Mouse (Mus musculus) lung, embryonic 15.5 days (tissue): ENCODE measurements at regions not wholly inside any gene's neighbourhood (a gene's known extent, or its start where the extent isn't known, plus 50 kb on each side); places are given as distances from the start of the nearest gene placed in this dataset.
A peak's percentile ranks its signal among the peaks of the same experiment; 100 is the strongest.

Experiments used
- ATAC-seq: fragments of 200-750 bp; cut with Nextera tagmentation; 2 replicates; pipeline ENCODE4 v1.8.0; 2017; ENCODE audit warnings: moderate number of reproducible peaks, borderline replicate concordance; ENCODE audit not compliant: low FRiP score, low TSS enrichment; ENCODE audit errors: extremely low read depth
- H3K27ac ChIP-seq: fragments of 300-500 bp; sonication (generic); 2 replicates; pipeline ENCODE4 v1.5.1; 2015; ENCODE audit warnings: moderate library complexity, mild to moderate bottlenecking, inconsistent platforms
- H3K27me3 ChIP-seq: fragments of 300-500 bp; sonication (generic); 2 replicates; pipeline ENCODE4 v1.6.1; 2015; ENCODE audit warnings: inconsistent platforms
- H3K36me3 ChIP-seq: fragments of 300-500 bp; sonication (generic); 2 replicates; pipeline ENCODE4 v1.6.1; 2015; ENCODE audit warnings: inconsistent platforms
- H3K4me1 ChIP-seq: fragments of 300-500 bp; sonication (generic); 2 replicates; pipeline ENCODE4 v1.6.1; 2015; ENCODE audit warnings: inconsistent platforms
- H3K4me2 ChIP-seq: fragments of 300-500 bp; sonication (generic); 2 replicates; pipeline ENCODE4 v1.6.1; 2015; ENCODE audit warnings: inconsistent platforms, mild to moderate bottlenecking, moderate library complexity
- H3K4me3 ChIP-seq: fragments of 300-500 bp; sonication (generic); 2 replicates; pipeline ENCODE4 v1.5.1; 2015; ENCODE audit warnings: mild to moderate bottlenecking, inconsistent platforms
- H3K9ac ChIP-seq: fragments of 300-500 bp; sonication (generic); 2 replicates; pipeline ENCODE4 v1.6.1; 2015; ENCODE audit warnings: inconsistent platforms
- H3K9me3 ChIP-seq: fragments of 300-500 bp; sonication (generic); 2 replicates; pipeline ENCODE4 v1.6.1; 2016; ENCODE audit warnings: inconsistent platforms
- WGBS: fragments of 180-500 bp; shearing (Covaris S2); methylation state at CpG from one replicate; pipeline ENCODE4 v1.1.7; 2015; 5-methylcytosine and 5-hydroxymethylcytosine counted together

GRCm38 (mm10) chr2:137966460-137967076 is 289.8 kb upstream of the Btbd3 start:
- no peaks in the 10 kb centered on the region for H3K27me3 ChIP-seq
- 65% methylated on average over 10 of the region's 10 CpGs for WGBS
- H3K4me3 ChIP-seq = no peak overlapping the region
- no peaks in the 10 kb centered on the region for H3K4me1 ChIP-seq
- no peak overlapping the region for H3K27ac ChIP-seq
- no peak for ATAC-seq
- no peaks in the 10 kb centered on the region for H3K36me3 ChIP-seq
- no peak overlapping the region for H3K4me2 ChIP-seq
- H3K9me3 ChIP-seq = no peaks in the 10 kb centered on the region
- no peak overlapping the region for H3K9ac ChIP-seq

GRCm38 (mm10) chr2:137954830-137955229 is 301.5 kb upstream of the Btbd3 start:
- Histone ChIP-seq H3K27me3 (no peaks in the 10 kb centered on the region), H3K4me3 (no peak overlapping the region), H3K9ac (no peak overlapping the region), H3K9me3 (no peaks in the 10 kb centered on the region), H3K36me3 (no peaks in the 10 kb centered on the region), H3K4me1 (no peaks in the 10 kb centered on the region), H3K4me2 (no peak overlapping the region), H3K27ac (no peak overlapping the region)
- 90% methylated on average over 2 of the region's 2 CpGs for WGBS
- no peak for ATAC-seq

GRCm38 (mm10) chr2:137953144-137953543 is 303.2 kb upstream of the Btbd3 start:
- Histone ChIP-seq H3K36me3 (no peaks in the 10 kb centered on the region), H3K4me1 (no peaks in the 10 kb centered on the region), H3K4me3 (no peak overlapping the region), H3K9me3 (no peaks in the 10 kb centered on the region), H3K27ac (no peak overlapping the region), H3K27me3 (no peaks in the 10 kb centered on the region), H3K4me2 (no peak overlapping the region), H3K9ac (no peak overlapping the region)
- ATAC-seq = no peak
- WGBS = 51% methylated on average over 2 of the region's 2 CpGs

GRCm38 (mm10) chr2:137951942-137952341 is 304.4 kb upstream of the Btbd3 start:
- Histone ChIP-seq H3K27ac (no peak overlapping the region), H3K9ac (no peak overlapping the region), H3K4me2 (no peak overlapping the region), H3K36me3 (no peaks in the 10 kb centered on the region), H3K27me3 (no peaks in the 10 kb centered on the region), H3K4me3 (no peak overlapping the region), H3K4me1 (no peaks in the 10 kb centered on the region), H3K9me3 (no peaks in the 10 kb centered on the region)
- 71% methylated on average over 3 of the region's 3 CpGs for WGBS
- no peak for ATAC-seq

GRCm38 (mm10) chr2:137950931-137951330 is 305.4 kb upstream of the Btbd3 start:
- Histone ChIP-seq H3K36me3 (no peaks in the 10 kb centered on the region), H3K9me3 (no peaks in the 10 kb centered on the region), H3K4me3 (no peak overlapping the region), H3K27ac (no peak overlapping the region), H3K27me3 (no peaks in the 10 kb centered on the region), H3K4me1 (no peaks in the 10 kb centered on the region), H3K4me2 (no peak overlapping the region), H3K9ac (no peak overlapping the region)
- no peak for ATAC-seq

GRCm38 (mm10) chr2:137942753-137943152 is 313.6 kb upstream of the Btbd3 start:
- Histone ChIP-seq H3K9me3 (no peaks in the 10 kb centered on the region), H3K4me2 (no peak overlapping the region), H3K4me3 (no peak overlapping the region), H3K27me3 (no peaks in the 10 kb centered on the region), H3K27ac (no peak overlapping the region), H3K4me1 (peaks cover 6% of the 10 kb centered on the region; the same call in 1 of the 2 replicates), H3K36me3 (no peaks in the 10 kb centered on the region), H3K9ac (no peak overlapping the region)
- WGBS = 4% methylated on average over 7 of the region's 7 CpGs
- ATAC-seq = peak; percentile 45; the same call in 1 of the 2 replicates

GRCm38 (mm10) chr2:137939591-137939990 is 316.8 kb upstream of the Btbd3 start:
- no peak overlapping the region for H3K4me3 ChIP-seq
- H3K4me2 ChIP-seq = no peak overlapping the region
- WGBS = 60% methylated on average over 3 of the region's 3 CpGs
- H3K27ac ChIP-seq = no peak overlapping the region; the same call in 1 of the 2 replicates
- peaks cover 15% of the 10 kb centered on the region for H3K4me1 ChIP-seq
- peak; percentile 44 for ATAC-seq
- H3K9me3 ChIP-seq = no peaks in the 10 kb centered on the region
- no peaks in the 10 kb centered on the region for H3K36me3 ChIP-seq
- H3K27me3 ChIP-seq = no peaks in the 10 kb centered on the region
- no peak overlapping the region for H3K9ac ChIP-seq

- Histone ChIP-seq H3K4me3 (no peak overlapping the region), H3K9me3 (no peaks in the 10 kb centered on the region), H3K9ac (no peak overlapping the region), H3K36me3 (no peaks in the 10 kb centered on the region), H3K4me1 (peaks cover 15% of the 10 kb centered on the region), H3K27ac (peak overlapping the region; percentile 53), H3K4me2 (no peak overlapping the region), H3K27me3 (no peaks in the 10 kb centered on the region)
- 42% methylated on average over 7 of the region's 7 CpGs for WGBS
- no peak for ATAC-seq
Observed at GRCm38 (mm10) chr2:137938831-137939480, 317.4 kb upstream of the Btbd3 start.

- 36% methylated on average over 2 of the region's 2 CpGs for WGBS
- H3K36me3 ChIP-seq = no peaks in the 10 kb centered on the region
- no peak overlapping the region for H3K27ac ChIP-seq
- no peak overlapping the region for H3K9ac ChIP-seq
- no peak for ATAC-seq
- H3K9me3 ChIP-seq = no peaks in the 10 kb centered on the region
- no peak overlapping the region for H3K4me2 ChIP-seq
- no peak overlapping the region for H3K4me3 ChIP-seq
- H3K4me1 ChIP-seq = peaks cover 15% of the 10 kb centered on the region
- no peaks in the 10 kb centered on the region for H3K27me3 ChIP-seq
Observed at GRCm38 (mm10) chr2:137936613-137937012, 319.8 kb upstream of the Btbd3 start.

- Histone ChIP-seq H3K9me3 (no peaks in the 10 kb centered on the region), H3K36me3 (no peaks in the 10 kb centered on the region), H3K27ac (no peak overlapping the region), H3K4me2 (no peak overlapping the region), H3K4me1 (peaks cover 9% of the 10 kb centered on the region), H3K4me3 (no peak overlapping the region), H3K27me3 (no peaks in the 10 kb centered on the region), H3K9ac (no peak overlapping the region)
- no peak for ATAC-seq
- 84% methylated on average over 2 of the region's 2 CpGs for WGBS
Observed at GRCm38 (mm10) chr2:137932931-137933330, 323.4 kb upstream of the Btbd3 start.

GRCm38 (mm10) chr2:137932488-137932887 is 323.9 kb upstream of the Btbd3 start:
- WGBS = 67% methylated on average over 4 of the region's 4 CpGs
- Histone ChIP-seq H3K9ac (no peak overlapping the region), H3K27ac (0 out of 2 replicates have a peak overlapping the region, but pooled peaks have one; percentile 29), H3K4me2 (no peak overlapping the region), H3K4me1 (peaks cover 8% of the 10 kb centered on the region), H3K36me3 (no peaks in the 10 kb centered on the region), H3K27me3 (no peaks in the 10 kb centered on the region), H3K9me3 (no peaks in the 10 kb centered on the region), H3K4me3 (no peak overlapping the region)
- ATAC-seq = 0 out of 2 replicates have a peak, but pooled peaks have one; percentile 42

- Histone ChIP-seq H3K4me1 (0 out of 2 replicates have a peak, but pooled peaks cover 3% of the 10 kb centered on the region), H3K9ac (no peak overlapping the region), H3K4me2 (no peak overlapping the region), H3K27me3 (no peaks in the 10 kb centered on the region), H3K9me3 (no peaks in the 10 kb centered on the region), H3K4me3 (no peak overlapping the region), H3K36me3 (no peaks in the 10 kb centered on the region), H3K27ac (peak overlapping the region; percentile 61)
- WGBS = 58% methylated on average over 5 of the region's 5 CpGs
- no peak for ATAC-seq
Observed at GRCm38 (mm10) chr2:137925488-137925887, 330.9 kb upstream of the Btbd3 start.
